Mouse (Mus musculus): ENCODE results near the gene Ppp2r2c. TPM values are rescaled to one million over a fixed set of nuclear protein-coding genes. Genes with fewer than 3 reads are reported as not detected.

Ppp2r2c gene
- polyA plus RNA-seq, 1 experiment from 2014 or later: 0.08 TPM

DNA sequence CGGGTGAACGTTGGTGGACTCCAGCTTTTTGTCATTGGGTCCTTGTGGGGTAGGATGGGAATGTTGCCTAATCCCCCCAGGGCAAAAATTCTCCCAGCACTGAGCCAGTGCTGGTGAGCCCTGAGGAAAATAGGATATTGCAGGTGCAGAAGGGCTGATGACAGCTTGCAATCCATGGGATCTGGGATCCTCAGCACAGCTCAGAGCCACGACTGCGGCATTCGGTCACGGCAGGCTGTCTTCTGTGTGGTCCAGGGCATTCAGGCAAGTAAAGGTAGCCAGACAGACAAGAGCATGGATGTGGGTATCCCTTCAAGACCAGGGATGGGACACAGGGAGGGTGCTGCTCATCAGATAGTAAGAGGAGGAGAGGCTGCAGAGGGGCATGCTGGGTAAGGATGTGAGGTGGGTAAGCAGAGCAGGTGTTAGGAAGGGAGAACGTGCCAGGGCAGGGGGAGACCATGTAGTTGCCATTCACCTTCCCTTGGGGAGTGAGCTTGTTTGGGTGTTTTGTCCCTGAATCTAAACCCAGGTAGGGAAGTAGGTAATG is 1.5 kb upstream of the Ppp2r2c start:
- no peak for ATAC-seq (replicated peaks; ENCODE audit: extremely low read depth, insufficient read depth, low FRiP score)
- no peak overlapping the region for H3K4me2 ChIP-seq (ENCODE audit: low read depth, low read length)
- H3K4me3 ChIP-seq (ENCODE audit: low read length): no peak overlapping the region
- H3K9me3 ChIP-seq (replicated peaks; ENCODE audit: control insufficient read depth, low read length): peaks cover 7% of the 10 kb centered on the region
- H3K36me3 ChIP-seq (ENCODE audit: control insufficient read depth, insufficient read depth): no peaks in the 10 kb centered on the region
- H3K27me3 ChIP-seq (ENCODE audit: control insufficient read depth, insufficient read depth, low read length): peaks cover 82% of the 10 kb centered on the region
- H3K27ac ChIP-seq (ENCODE audit: low read length): no peak overlapping the region
- no peaks in the 10 kb centered on the region for H3K4me1 ChIP-seq (ENCODE audit: control insufficient read depth, insufficient read depth, low read length)
- no peak overlapping the region for H3K9ac ChIP-seq (ENCODE audit: low read length)
- 58% methylated on average over 7 of the region's 7 CpGs for WGBS

DNA sequence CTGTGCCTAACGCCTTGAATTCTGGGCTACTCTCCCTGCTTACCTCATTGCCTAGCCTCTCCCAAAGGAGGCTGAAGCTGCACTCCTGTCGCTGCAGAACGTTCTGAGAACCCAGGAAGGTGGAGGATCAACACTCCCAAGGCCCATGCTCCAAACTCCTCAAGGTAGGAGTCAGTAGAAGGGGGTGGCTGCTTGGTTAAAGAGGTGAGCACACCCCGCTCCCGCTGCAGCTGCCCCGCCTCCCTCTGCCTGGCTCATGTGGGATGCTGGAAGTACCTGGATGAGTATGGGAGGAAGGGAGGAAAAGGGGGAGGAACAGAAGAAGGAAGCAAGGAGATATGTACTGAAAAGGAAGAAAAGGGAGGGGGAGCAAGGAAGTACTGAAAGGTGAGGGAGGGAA is 752 bp upstream of the Ppp2r2c start:
- no peak overlapping the region for H3K9ac ChIP-seq (ENCODE audit: low read length)
- no peak overlapping the region for H3K27ac ChIP-seq (ENCODE audit: low read length)
- no peak overlapping the region for H3K4me3 ChIP-seq (ENCODE audit: low read length)
- 9% methylated on average over 6 of the region's 6 CpGs for WGBS
- peaks cover 7% of the 10 kb centered on the region for H3K9me3 ChIP-seq (replicated peaks; ENCODE audit: control insufficient read depth, low read length)
- H3K4me2 ChIP-seq (ENCODE audit: low read depth, low read length): no peak overlapping the region
- ATAC-seq (replicated peaks; ENCODE audit: extremely low read depth, insufficient read depth, low FRiP score): no peak
- no peaks in the 10 kb centered on the region for H3K4me1 ChIP-seq (ENCODE audit: control insufficient read depth, insufficient read depth, low read length)
- no peaks in the 10 kb centered on the region for H3K36me3 ChIP-seq (ENCODE audit: control insufficient read depth, insufficient read depth)
- H3K27me3 ChIP-seq (ENCODE audit: control insufficient read depth, insufficient read depth, low read length): peaks cover 87% of the 10 kb centered on the region

DNA sequence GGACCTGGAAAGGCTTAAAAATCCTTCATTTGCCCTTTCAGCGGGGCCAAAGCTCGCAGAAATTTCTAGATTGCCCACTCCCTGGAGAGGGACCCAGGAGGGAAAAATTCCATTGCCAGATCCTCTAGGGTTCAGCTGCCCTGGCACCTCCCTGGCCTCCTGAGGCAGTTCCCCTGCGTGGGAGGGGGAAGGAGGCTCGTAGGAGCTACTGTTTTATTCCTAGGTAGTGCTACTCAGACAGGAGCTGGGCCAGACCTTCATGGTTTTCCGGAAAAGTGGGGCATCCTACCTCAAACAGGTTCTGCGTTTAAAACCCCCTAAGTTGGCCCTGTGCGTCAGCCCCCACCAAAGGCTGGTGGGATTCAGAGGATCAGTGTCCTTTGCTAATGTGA is 869 bp downstream of the Ppp2r2c start:
- H3K4me2 ChIP-seq (ENCODE audit: low read depth, low read length): peak overlapping the region; percentile 71
- WGBS: 3% methylated on average over 7 of the region's 7 CpGs
- peaks cover 7% of the 10 kb centered on the region for H3K9me3 ChIP-seq (replicated peaks; ENCODE audit: control insufficient read depth, low read length)
- H3K4me1 ChIP-seq (ENCODE audit: control insufficient read depth, insufficient read depth, low read length): no peaks in the 10 kb centered on the region
- ATAC-seq (replicated peaks; ENCODE audit: extremely low read depth, insufficient read depth, low FRiP score): no peak
- H3K4me3 ChIP-seq (ENCODE audit: low read length): peak overlapping the region; percentile 49
- no peak overlapping the region for H3K27ac ChIP-seq (ENCODE audit: low read length)
- H3K9ac ChIP-seq (ENCODE audit: low read length): no peak overlapping the region
- no peaks in the 10 kb centered on the region for H3K36me3 ChIP-seq (ENCODE audit: control insufficient read depth, insufficient read depth)
- H3K27me3 ChIP-seq (ENCODE audit: control insufficient read depth, insufficient read depth, low read length): peaks cover 87% of the 10 kb centered on the region

DNA sequence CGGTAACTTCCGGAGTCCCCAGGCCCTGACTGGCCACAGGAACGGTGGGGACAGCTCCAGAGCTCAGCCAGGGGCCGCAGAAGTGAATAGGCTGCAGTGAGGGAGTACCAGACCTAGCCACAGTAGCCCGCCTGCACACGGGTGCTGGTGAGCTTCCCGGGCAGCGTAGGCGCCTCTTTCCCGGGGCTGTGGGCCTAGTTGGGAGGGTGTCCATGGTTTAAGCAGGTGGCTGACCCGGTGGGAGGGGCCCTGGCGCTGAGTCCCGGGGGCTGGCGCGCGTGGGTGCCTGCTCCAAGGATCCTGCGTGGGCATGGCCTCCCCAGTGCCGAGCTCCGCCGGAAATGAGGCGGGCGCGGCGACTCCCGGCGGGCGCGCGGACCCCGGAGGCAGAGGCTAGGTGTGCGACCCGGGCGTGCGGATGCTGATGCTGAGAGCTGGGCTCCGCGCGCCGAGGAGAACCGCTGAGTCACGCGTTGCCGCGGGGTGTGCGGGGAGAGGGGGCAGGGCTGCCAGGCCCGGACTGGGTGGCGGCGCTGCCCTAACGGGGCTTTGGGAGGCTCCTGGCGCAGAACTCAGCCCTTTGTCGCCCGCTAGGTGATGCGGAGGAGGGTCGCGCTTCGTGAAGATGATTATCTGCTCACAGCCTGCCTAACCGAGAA is 1.4 kb downstream of the Ppp2r2c start:
- Histone ChIP-seq H3K9ac (ENCODE audit: low read length) (no peak overlapping the region), H3K4me3 (ENCODE audit: low read length) (peak overlapping the region; percentile 29), H3K27ac (ENCODE audit: low read length) (no peak overlapping the region), H3K4me1 (ENCODE audit: control insufficient read depth, insufficient read depth, low read length) (no peaks in the 10 kb centered on the region), H3K36me3 (ENCODE audit: control insufficient read depth, insufficient read depth) (no peaks in the 10 kb centered on the region), H3K4me2 (ENCODE audit: low read depth, low read length) (peak overlapping the region; percentile 55), H3K27me3 (ENCODE audit: control insufficient read depth, insufficient read depth, low read length) (peaks cover 86% of the 10 kb centered on the region), H3K9me3 (replicated peaks; ENCODE audit: control insufficient read depth, low read length) (peaks cover 7% of the 10 kb centered on the region)
- no peak for ATAC-seq (replicated peaks; ENCODE audit: extremely low read depth, insufficient read depth, low FRiP score)
- WGBS: 1% methylated on average over 54 of the region's 56 CpGs

DNA sequence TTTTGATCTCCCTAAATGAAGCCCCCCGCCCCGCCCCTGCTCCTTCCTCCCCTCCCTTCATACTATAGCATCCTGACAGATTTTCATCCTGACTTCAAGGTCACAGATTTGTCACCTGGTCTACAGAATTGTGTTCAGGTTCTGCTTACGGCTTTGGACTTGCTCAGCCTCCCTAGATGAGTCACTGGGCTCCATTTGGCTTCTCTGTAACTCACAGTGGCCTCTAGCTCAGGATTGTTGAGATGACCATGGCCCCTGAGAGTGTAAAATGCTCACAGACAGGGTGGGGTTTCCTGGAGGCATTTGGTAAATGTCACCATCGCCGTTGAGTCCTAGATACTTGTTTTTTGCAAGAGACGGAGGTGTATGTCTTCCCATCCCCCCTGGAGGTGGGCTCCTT is 2.6 kb downstream of the Ppp2r2c start:
- no peak overlapping the region for H3K4me3 ChIP-seq (ENCODE audit: low read length)
- WGBS: 78% methylated on average over 6 of the region's 6 CpGs
- no peak overlapping the region for H3K4me2 ChIP-seq (ENCODE audit: low read depth, low read length)
- no peak for ATAC-seq (replicated peaks; ENCODE audit: extremely low read depth, insufficient read depth, low FRiP score)
- H3K27me3 ChIP-seq (ENCODE audit: control insufficient read depth, insufficient read depth, low read length): peaks cover 77% of the 10 kb centered on the region
- H3K9ac ChIP-seq (ENCODE audit: low read length): no peak overlapping the region
- H3K27ac ChIP-seq (ENCODE audit: low read length): no peak overlapping the region
- peaks cover 7% of the 10 kb centered on the region for H3K9me3 ChIP-seq (replicated peaks; ENCODE audit: control insufficient read depth, low read length)
- no peaks in the 10 kb centered on the region for H3K36me3 ChIP-seq (ENCODE audit: control insufficient read depth, insufficient read depth)
- H3K4me1 ChIP-seq (ENCODE audit: control insufficient read depth, insufficient read depth, low read length): no peaks in the 10 kb centered on the region

DNA sequence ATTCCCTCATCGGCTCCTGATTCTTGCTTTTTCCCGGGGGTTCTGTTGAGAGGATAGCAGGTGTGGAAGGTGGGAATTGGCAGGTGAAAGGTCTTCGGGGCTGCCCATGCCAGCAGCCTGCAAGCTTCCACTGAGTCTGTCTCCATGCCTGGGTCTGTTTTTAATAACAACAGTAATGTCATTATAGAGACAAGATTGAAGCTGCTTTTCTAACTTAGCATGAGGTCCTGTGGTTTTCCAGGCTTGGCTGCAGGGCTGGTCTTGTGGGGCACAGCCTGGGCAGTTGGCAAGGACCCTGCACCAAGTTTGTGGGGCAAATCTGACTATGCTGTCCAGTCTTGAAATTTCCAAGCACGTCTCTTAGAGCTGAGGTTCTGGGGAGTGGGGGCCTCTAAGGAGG is 7.6 kb downstream of the Ppp2r2c start:
- Histone ChIP-seq H3K4me3 (ENCODE audit: low read length) (no peak overlapping the region), H3K27me3 (ENCODE audit: control insufficient read depth, insufficient read depth, low read length) (peaks cover 27% of the 10 kb centered on the region), H3K36me3 (ENCODE audit: control insufficient read depth, insufficient read depth) (no peaks in the 10 kb centered on the region), H3K4me2 (ENCODE audit: low read depth, low read length) (no peak overlapping the region), H3K4me1 (ENCODE audit: control insufficient read depth, insufficient read depth, low read length) (no peaks in the 10 kb centered on the region), H3K9me3 (replicated peaks; ENCODE audit: control insufficient read depth, low read length) (peaks cover 7% of the 10 kb centered on the region), H3K9ac (ENCODE audit: low read length) (no peak overlapping the region), H3K27ac (ENCODE audit: low read length) (no peak overlapping the region)
- ATAC-seq (replicated peaks; ENCODE audit: extremely low read depth, insufficient read depth, low FRiP score): no peak
- 71% methylated on average over 4 of the region's 4 CpGs for WGBS

DNA sequence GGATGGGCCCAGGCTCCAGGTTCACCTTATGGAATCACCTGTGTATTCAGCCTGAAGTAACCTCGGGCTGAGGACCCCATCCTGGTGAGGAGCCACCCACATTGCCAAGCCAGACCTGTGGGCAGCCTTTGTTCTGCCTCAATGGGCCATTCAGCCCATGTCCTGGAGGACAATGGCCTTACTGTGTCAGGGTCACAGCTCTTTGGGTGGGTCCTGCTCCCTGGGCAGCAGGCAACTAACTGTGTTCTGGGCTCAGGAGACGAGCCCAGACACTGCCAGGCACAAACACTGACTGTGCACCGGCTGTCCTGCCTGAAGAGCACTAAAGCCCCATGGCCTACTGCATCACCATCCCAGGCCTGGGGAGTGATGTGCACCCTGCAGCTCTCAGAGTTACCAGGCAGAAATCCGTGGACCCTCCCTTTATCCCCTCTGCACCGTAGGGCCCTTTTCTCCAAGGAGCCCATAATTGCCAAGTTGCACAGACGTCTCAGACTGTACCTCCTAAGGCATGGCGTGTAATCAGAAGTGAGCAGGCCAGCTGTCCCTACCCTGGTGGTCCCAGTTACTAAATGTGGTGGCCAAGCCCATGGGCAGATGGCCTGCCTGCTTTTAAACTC is 8.6 kb downstream of the Ppp2r2c start:
- H3K4me2 ChIP-seq (ENCODE audit: low read depth, low read length): no peak overlapping the region
- no peak for ATAC-seq (replicated peaks; ENCODE audit: extremely low read depth, insufficient read depth, low FRiP score)
- H3K4me1 ChIP-seq (ENCODE audit: control insufficient read depth, insufficient read depth, low read length): no peaks in the 10 kb centered on the region
- no peaks in the 10 kb centered on the region for H3K9me3 ChIP-seq (replicated peaks; ENCODE audit: control insufficient read depth, low read length)
- no peak overlapping the region for H3K4me3 ChIP-seq (ENCODE audit: low read length)
- no peak overlapping the region for H3K27ac ChIP-seq (ENCODE audit: low read length)
- H3K9ac ChIP-seq (ENCODE audit: low read length): no peak overlapping the region
- H3K36me3 ChIP-seq (ENCODE audit: control insufficient read depth, insufficient read depth): no peaks in the 10 kb centered on the region
- H3K27me3 ChIP-seq (ENCODE audit: control insufficient read depth, insufficient read depth, low read length): peaks cover 18% of the 10 kb centered on the region
- WGBS: 65% methylated on average over 7 of the region's 7 CpGs

DNA sequence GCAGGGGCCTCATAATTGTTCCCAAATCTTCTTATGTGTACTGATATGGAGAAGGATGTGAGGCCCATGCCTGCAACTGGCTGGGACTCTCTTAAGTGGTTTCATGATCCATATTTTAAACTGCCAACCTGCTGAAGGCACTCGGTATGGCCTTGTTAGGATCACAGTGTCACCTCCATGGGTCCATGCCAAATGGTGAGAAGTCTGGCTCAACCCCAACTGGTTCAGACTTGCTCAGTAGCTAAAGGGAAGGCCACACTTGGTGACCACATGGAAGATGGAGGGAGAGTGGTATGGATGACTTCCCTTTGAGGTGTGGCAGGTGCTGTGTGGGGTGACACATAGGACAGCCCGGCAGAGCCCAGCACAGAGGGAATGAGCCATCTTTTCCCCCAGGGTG is 9.3 kb downstream of the Ppp2r2c start:
- Histone ChIP-seq H3K9me3 (replicated peaks; ENCODE audit: control insufficient read depth, low read length) (no peaks in the 10 kb centered on the region), H3K4me2 (ENCODE audit: low read depth, low read length) (no peak overlapping the region), H3K36me3 (ENCODE audit: control insufficient read depth, insufficient read depth) (no peaks in the 10 kb centered on the region), H3K9ac (ENCODE audit: low read length) (no peak overlapping the region), H3K4me3 (ENCODE audit: low read length) (no peak overlapping the region), H3K27ac (ENCODE audit: low read length) (no peak overlapping the region), H3K4me1 (ENCODE audit: control insufficient read depth, insufficient read depth, low read length) (no peaks in the 10 kb centered on the region), H3K27me3 (ENCODE audit: control insufficient read depth, insufficient read depth, low read length) (peaks cover 10% of the 10 kb centered on the region)
- no peak for ATAC-seq (replicated peaks; ENCODE audit: extremely low read depth, insufficient read depth, low FRiP score)
- 66% methylated on average over 2 of the region's 2 CpGs for WGBS

DNA sequence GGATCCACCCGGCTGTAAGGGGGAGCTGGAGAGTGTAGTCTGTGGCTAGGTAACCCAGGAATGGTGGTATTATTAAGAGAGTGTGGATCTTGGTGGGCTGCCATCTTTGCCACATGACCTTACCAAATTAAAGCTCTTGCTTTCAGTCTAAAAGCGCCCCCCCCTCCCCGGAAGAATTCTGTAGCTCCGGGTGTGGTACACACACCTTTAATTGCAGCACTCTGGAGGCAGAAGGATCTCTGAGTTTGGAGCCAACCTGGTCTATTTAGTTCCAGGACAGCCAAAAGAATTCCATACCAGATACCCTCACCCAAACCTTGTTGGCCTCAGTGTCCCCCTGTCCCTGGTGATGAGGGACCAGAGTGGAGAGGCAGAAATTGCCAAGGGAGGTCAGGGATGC is 10.5 kb downstream of the Ppp2r2c start:
- 75% methylated on average over 4 of the region's 4 CpGs for WGBS

More for the DNA sequence above, 10.5 kb downstream of the Ppp2r2c start:
- H3K4me3 ChIP-seq (ENCODE audit: low read length): no peak overlapping the region
- H3K9ac ChIP-seq (ENCODE audit: low read length): no peak overlapping the region
- H3K27me3 ChIP-seq (ENCODE audit: control insufficient read depth, insufficient read depth, low read length): peaks cover 5% of the 10 kb centered on the region; the same call in 1 of the 2 replicates
- no peak overlapping the region for H3K4me2 ChIP-seq (ENCODE audit: low read depth, low read length)
- H3K9me3 ChIP-seq (replicated peaks; ENCODE audit: control insufficient read depth, low read length): no peaks in the 10 kb centered on the region
- no peak overlapping the region for H3K27ac ChIP-seq (ENCODE audit: low read length)
- no peaks in the 10 kb centered on the region for H3K4me1 ChIP-seq (ENCODE audit: control insufficient read depth, insufficient read depth, low read length)
- ATAC-seq (replicated peaks; ENCODE audit: extremely low read depth, insufficient read depth, low FRiP score): no peak
- no peaks in the 10 kb centered on the region for H3K36me3 ChIP-seq (ENCODE audit: control insufficient read depth, insufficient read depth)

All from heart, embryonic 16.5 days (tissue).